Mouse (Mus musculus): ENCODE measurements around the gene Zfyve27. TPM values are rescaled to one million over a fixed set of nuclear protein-coding genes. Genes with fewer than 3 reads are reported as not detected.

Zfyve27 gene
- 6.6 and 12.2 TPM in 2 replicates for polyA plus RNA-seq (2012; ENCODE audit: insufficient read depth, low replicate concordance)

GRCm38 (mm10) chr19:42163764-42164163, at the start of gene Zfyve27:
Gene Zfyve27, plus strand, starts transcription at chr19:42163951.
- TF ChIP-seq FLI1 (IDR thresholded peaks at IDR 0.05; ENCODE audit: low read length) (no peak), GATA1 (IDR thresholded peaks at IDR 0.05; ENCODE audit: borderline replicate concordance, low read length) (no peak)
- Histone ChIP-seq H3K4me3 (replicated peaks) (no peak within 1 kb of the TSS), H3K9me3 (no peaks in the 10 kb centered on the region), H3K27me3 (replicated peaks) (peaks cover 9% of the 10 kb centered on the region), H3K4me1 (peaks cover 33% of the 10 kb centered on the region), H3K36me3 (replicated peaks; ENCODE audit: low read length) (no peaks in the 10 kb centered on the region)

DNA sequence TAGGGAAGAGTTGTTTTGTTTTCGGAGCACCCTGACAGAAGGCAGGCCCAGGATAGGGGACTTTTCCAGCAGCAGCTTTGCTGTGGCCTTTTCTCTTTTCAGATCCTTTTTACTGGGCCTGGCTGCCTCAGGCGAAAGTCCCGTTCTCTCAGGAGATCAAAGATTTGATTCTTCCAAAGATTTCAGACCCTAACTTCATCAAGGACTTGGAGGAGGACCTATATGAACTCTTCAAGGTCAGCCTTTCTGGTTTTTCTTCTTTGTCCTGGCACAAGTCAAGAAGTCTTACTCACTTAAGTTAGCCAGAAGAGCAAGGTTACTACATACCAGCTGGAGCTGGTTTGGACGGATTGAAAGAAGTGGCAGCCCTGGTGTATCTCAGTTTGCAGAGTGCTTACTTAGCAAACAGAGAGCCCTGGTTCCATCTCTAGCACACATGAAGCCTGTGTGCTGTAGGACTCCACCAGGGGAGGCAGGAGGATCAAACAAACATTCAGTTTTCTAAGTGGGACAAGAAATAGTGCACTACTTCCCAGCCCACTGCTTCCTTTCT, 47.9 kb upstream of the Zfyve27 start:
- H3K4me1 ChIP-seq = no peaks in the 10 kb centered on the region
- peaks cover 72% of the 10 kb centered on the region for H3K36me3 ChIP-seq (replicated peaks; ENCODE audit: low read length)
- no peak overlapping the region for H3K4me3 ChIP-seq (replicated peaks)
- no peak for TF ChIP-seq GATA1 (IDR thresholded peaks at IDR 0.05; ENCODE audit: borderline replicate concordance, low read length)
- no peak for TF ChIP-seq FLI1 (IDR thresholded peaks at IDR 0.05; ENCODE audit: low read length)
- no peaks in the 10 kb centered on the region for H3K9me3 ChIP-seq
- H3K27me3 ChIP-seq (replicated peaks) = no peaks in the 10 kb centered on the region

DNA sequence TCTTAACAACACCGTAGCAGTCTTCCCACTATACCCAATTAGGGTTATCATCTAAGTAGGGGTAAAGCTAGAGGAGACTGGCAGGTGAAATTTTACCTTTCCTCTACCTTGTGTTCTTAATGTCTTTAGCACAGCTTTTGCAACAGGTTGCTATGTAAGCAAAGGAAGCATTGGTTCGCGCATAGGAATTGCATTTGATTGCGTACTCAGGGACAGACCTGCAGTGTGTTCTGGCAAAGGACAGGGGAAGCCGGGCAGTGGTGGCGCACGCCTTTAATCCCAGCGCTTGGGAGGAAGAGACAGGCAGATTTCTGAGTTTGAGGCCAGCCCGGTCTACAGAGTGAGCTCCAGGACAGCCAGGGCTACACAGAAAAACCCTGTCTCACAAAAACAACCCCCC, 45.6 kb upstream of the Zfyve27 start:
- peaks cover 90% of the 10 kb centered on the region for H3K36me3 ChIP-seq (replicated peaks; ENCODE audit: low read length)
- H3K9me3 ChIP-seq = no peaks in the 10 kb centered on the region
- TF ChIP-seq FLI1 (IDR thresholded peaks at IDR 0.05; ENCODE audit: low read length) = no peak
- no peak for TF ChIP-seq GATA1 (IDR thresholded peaks at IDR 0.05; ENCODE audit: borderline replicate concordance, low read length)
- no peaks in the 10 kb centered on the region for H3K27me3 ChIP-seq (replicated peaks)
- no peaks in the 10 kb centered on the region for H3K4me1 ChIP-seq
- no peak overlapping the region for H3K4me3 ChIP-seq (replicated peaks)

GRCm38 (mm10) chr19:42118596-42118995, 45.2 kb upstream of the Zfyve27 start:
- no peak for TF ChIP-seq GATA1 (IDR thresholded peaks at IDR 0.05; ENCODE audit: borderline replicate concordance, low read length)
- TF ChIP-seq FLI1 (IDR thresholded peaks at IDR 0.05; ENCODE audit: low read length) = no peak
- H3K27me3 ChIP-seq (replicated peaks) = no peaks in the 10 kb centered on the region
- peaks cover 90% of the 10 kb centered on the region for H3K36me3 ChIP-seq (replicated peaks; ENCODE audit: low read length)
- no peaks in the 10 kb centered on the region for H3K4me1 ChIP-seq
- H3K9me3 ChIP-seq = no peaks in the 10 kb centered on the region
- no peak overlapping the region for H3K4me3 ChIP-seq (replicated peaks)

GRCm38 (mm10) chr19:42120451-42120850, 43.3 kb upstream of the Zfyve27 start:
- Histone ChIP-seq H3K4me1 (peaks cover 11% of the 10 kb centered on the region), H3K9me3 (no peaks in the 10 kb centered on the region), H3K36me3 (replicated peaks; ENCODE audit: low read length) (peaks cover 95% of the 10 kb centered on the region), H3K27me3 (replicated peaks) (no peaks in the 10 kb centered on the region), H3K4me3 (replicated peaks) (no peak overlapping the region)
- no peak for TF ChIP-seq GATA1 (IDR thresholded peaks at IDR 0.05; ENCODE audit: borderline replicate concordance, low read length)
- TF ChIP-seq FLI1 (IDR thresholded peaks at IDR 0.05; ENCODE audit: low read length) = no peak

DNA sequence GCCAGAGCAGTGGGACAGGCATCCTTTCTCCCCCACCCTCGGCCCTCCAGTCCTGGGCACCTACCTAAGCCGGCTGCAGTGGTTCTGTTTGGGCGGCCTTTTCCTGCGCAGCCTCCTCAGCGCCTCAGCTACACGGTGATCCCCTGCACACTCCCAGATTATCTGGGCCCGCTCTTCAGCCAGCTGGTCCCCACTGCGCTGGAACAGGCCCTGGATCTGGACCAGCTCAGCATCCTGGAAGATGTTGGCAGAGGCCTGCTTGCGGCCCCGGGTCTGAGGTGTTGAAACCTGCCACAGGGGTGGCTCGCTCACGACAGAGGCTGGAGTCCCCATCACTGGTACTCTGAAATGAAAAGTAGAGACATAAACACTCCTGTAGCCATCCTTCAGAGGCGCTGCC, 39.1 kb upstream of the Zfyve27 start:
- peaks cover 58% of the 10 kb centered on the region for H3K36me3 ChIP-seq (replicated peaks; ENCODE audit: low read length)
- no peaks in the 10 kb centered on the region for H3K27me3 ChIP-seq (replicated peaks)
- H3K4me3 ChIP-seq (replicated peaks) = no peak overlapping the region
- no peak for TF ChIP-seq GATA1 (IDR thresholded peaks at IDR 0.05; ENCODE audit: borderline replicate concordance, low read length)
- TF ChIP-seq FLI1 (IDR thresholded peaks at IDR 0.05; ENCODE audit: low read length) = no peak
- peaks cover 53% of the 10 kb centered on the region for H3K4me1 ChIP-seq
- H3K9me3 ChIP-seq = no peaks in the 10 kb centered on the region

DNA sequence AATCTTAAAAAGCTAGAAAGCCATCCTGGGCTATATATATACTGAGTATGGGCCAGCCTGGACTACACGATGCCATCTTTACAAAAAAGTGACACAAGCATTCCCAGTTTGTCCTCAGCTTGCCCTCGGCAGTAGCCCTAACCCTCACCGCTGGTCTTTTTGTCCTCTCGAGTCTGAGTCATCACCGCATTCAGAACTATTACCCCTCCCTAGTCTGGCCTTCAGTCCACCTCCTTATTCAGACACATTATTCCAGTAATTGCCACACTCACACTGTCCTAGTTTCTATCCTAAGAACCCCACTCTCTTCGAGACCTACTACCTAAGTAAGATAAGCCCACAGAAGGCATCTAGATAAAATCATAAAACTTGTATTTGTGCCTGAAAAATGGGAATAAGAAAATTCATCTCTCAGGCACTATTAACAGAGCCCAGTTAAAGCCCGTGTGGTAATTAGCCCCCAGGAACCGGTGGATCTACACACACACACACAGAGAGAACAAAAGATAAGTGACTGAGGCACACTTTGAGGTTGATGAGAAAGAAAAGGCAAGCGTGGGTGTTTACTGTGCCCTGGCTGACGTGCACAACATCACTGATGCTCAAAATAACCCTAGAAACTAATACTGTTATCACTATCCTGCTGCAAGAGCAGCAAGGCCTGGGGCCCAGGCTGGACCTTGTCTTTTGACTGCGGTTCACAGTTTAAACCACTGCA, 38.1 kb upstream of the Zfyve27 start:
- H3K36me3 ChIP-seq (replicated peaks; ENCODE audit: low read length) = peaks cover 49% of the 10 kb centered on the region
- H3K4me1 ChIP-seq = peaks cover 63% of the 10 kb centered on the region
- no peak for TF ChIP-seq GATA1 (IDR thresholded peaks at IDR 0.05; ENCODE audit: borderline replicate concordance, low read length)
- no peak for TF ChIP-seq FLI1 (IDR thresholded peaks at IDR 0.05; ENCODE audit: low read length)
- no peaks in the 10 kb centered on the region for H3K9me3 ChIP-seq
- H3K27me3 ChIP-seq (replicated peaks) = no peaks in the 10 kb centered on the region
- H3K4me3 ChIP-seq (replicated peaks) = peak overlapping the region; percentile 67

GRCm38 (mm10) chr19:42126219-42126605, 37.5 kb upstream of the Zfyve27 start:
- Histone ChIP-seq H3K4me3 (replicated peaks) (peak overlapping the region; percentile 67), H3K36me3 (replicated peaks; ENCODE audit: low read length) (peaks cover 43% of the 10 kb centered on the region), H3K27me3 (replicated peaks) (no peaks in the 10 kb centered on the region), H3K9me3 (no peaks in the 10 kb centered on the region), H3K4me1 (peaks cover 68% of the 10 kb centered on the region)
- no peak for TF ChIP-seq FLI1 (IDR thresholded peaks at IDR 0.05; ENCODE audit: low read length)
- TF ChIP-seq GATA1 (IDR thresholded peaks at IDR 0.05; ENCODE audit: borderline replicate concordance, low read length) = no peak

GRCm38 (mm10) chr19:42127024-42127423, 36.7 kb upstream of the Zfyve27 start:
- TF ChIP-seq FLI1 (IDR thresholded peaks at IDR 0.05; ENCODE audit: low read length) (no peak), GATA1 (IDR thresholded peaks at IDR 0.05; ENCODE audit: borderline replicate concordance, low read length) (no peak)
- H3K36me3 ChIP-seq (replicated peaks; ENCODE audit: low read length) = peaks cover 35% of the 10 kb centered on the region
- H3K4me3 ChIP-seq (replicated peaks) = no peak overlapping the region
- no peaks in the 10 kb centered on the region for H3K9me3 ChIP-seq
- no peaks in the 10 kb centered on the region for H3K27me3 ChIP-seq (replicated peaks)
- peaks cover 74% of the 10 kb centered on the region for H3K4me1 ChIP-seq

- H3K36me3 ChIP-seq (replicated peaks; ENCODE audit: low read length) = peaks cover 23% of the 10 kb centered on the region
- peaks cover 74% of the 10 kb centered on the region for H3K4me1 ChIP-seq
- H3K27me3 ChIP-seq (replicated peaks) = no peaks in the 10 kb centered on the region
- TF ChIP-seq GATA1 (IDR thresholded peaks at IDR 0.05; ENCODE audit: borderline replicate concordance, low read length) (no peak), FLI1 (IDR thresholded peaks at IDR 0.05; ENCODE audit: low read length) (no peak)
- H3K4me3 ChIP-seq (replicated peaks) = peak overlapping the region; percentile 95
- H3K9me3 ChIP-seq = no peaks in the 10 kb centered on the region
Observed at GRCm38 (mm10) chr19:42128052-42128740, 35.6 kb upstream of the Zfyve27 start.
